Mouse (Mus musculus): ENCODE results near the gene Relb.

DNA sequence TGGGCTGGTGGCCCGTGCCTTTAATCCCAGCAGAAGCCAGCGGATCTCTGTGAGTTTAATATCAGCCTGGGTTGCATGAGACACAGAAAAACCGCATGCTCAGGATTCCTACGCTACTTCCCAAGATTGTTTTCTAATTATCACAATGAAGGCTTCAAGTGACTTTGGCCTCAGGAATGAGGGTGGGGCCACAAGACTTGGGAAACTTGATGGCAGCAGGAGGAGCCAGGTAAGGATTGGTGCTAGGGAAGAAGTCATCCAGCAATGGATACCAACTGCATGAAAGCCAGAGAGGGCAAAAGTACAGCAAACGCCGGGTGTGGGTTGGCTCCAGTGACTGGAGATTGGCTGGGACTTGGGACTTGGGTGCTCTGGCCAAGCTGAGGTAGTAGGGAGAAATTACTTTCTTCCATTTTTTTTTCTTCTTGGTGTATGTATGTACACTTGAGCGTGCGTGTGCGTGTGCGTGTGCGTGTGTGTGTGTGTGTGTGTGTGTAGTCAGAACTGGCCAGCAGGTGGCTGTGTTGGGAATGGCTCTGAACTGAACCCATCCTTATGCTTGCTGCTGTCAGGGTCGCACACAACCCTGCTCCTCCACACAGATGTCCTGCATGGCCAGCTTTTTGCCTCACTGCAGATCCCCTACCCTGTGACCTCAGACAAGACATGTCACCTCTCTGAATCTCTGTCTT, 19.5 kb downstream of the Relb start:
- no peak for TF ChIP-seq POLR2A (IDR thresholded peaks at IDR 0.05; ENCODE audit: insufficient read length, low read depth)
- TF ChIP-seq USF1 (IDR thresholded peaks at IDR 0.05; ENCODE audit: low read depth) = no peak
- no peak for TF ChIP-seq MAX (IDR thresholded peaks at IDR 0.05; ENCODE audit: low read depth)
- TF ChIP-seq POLR2AphosphoS2 (IDR thresholded peaks at IDR 0.05; ENCODE audit: insufficient read length, low read depth) = no peak
- TF ChIP-seq TCF12 (IDR thresholded peaks at IDR 0.05; ENCODE audit: insufficient read depth, poor library complexity, severe bottlenecking) = no peak
- TF ChIP-seq E2F4 (IDR thresholded peaks at IDR 0.05; ENCODE audit: insufficient read depth) = no peak
- TF ChIP-seq REST (IDR thresholded peaks at IDR 0.05; ENCODE audit: insufficient read depth, insufficient read length) = no peak
- TF ChIP-seq MYOD1 (IDR thresholded peaks at IDR 0.05; ENCODE audit: control insufficient read depth in 1 of 3, insufficient read length in 2 of 3, low read depth in 2 of 3) = no peak
- no peak for TF ChIP-seq CEBPB (IDR thresholded peaks at IDR 0.05; ENCODE audit: insufficient read depth, poor library complexity, severe bottlenecking)
- TF ChIP-seq TCF3 (IDR thresholded peaks at IDR 0.05; ENCODE audit: insufficient read length, low read depth) = no peak
- no peak for TF ChIP-seq MYOG (IDR thresholded peaks at IDR 0.05; ENCODE audit: control insufficient read depth in 1 of 3, insufficient read depth in 1 of 3, insufficient read length in 2 of 3, low read depth in 2 of 3)

All from myocyte (in vitro differentiated cells).